Mouse (Mus musculus) left cerebral cortex, postnatal 36 days (tissue): ENCODE data around the gene Nr6a1. TPM values are rescaled to one million over a fixed set of nuclear protein-coding genes. Genes with fewer than 3 reads are reported as not detected.

Source experiments
- DNase-seq, 2 experiments: peaks; one replicate each; pipeline ENCODE4 v3.0.0; 2021 to 2022; ENCODE audit warnings: low spot score in 2 of 2, mixed read lengths in 1 of 2
- intact Hi-C: fragments of 180-260 bp; cut with DNase I; formaldehyde crosslinking; loops from one replicate; pipeline ENCODE4 v1.15.1; 2025
- microRNA-seq: library from miRNA; unstranded; fragments of <30 nt; microRNA quantifications from one replicate; pipeline ENCODE4 v1.2.0, GENCODE M21; 2022
- total RNA-seq, 2 experiments: library from RNA; stranded (reverse); gene quantifications; 2 replicates each; pipeline ENCODE4 v1.2.3; 2021

Gene Nr6a1
- total RNA-seq, 2 experiments from 2014 or later = 8.8 to 9.5 TPM

GRCm38 (mm10) chr2:38697128-38698120 lies 230.1 kb downstream of the Nr6a1 start:
- intact Hi-C loops = no loop called here
- DNase-seq = no peak

DNA sequence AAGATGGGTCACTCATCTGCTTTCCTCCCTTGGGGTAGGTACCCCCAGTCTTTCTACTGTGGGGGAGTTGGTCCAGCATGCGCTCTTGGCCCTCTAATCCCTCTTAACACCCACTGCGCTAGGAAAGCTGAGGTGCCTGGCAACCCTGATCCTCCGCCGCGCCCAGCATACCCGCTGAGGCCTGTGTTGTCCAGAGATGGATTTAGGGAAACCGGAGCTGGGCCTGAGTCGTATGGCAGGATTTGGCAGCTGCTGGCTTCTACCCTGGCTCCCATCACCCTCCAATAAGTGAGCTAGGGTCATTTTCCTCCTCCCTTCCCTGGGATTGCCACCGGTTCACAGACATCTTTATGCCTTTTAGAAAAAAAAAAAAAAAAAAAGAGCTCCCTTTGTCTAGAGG lies 231.7 kb downstream of the Nr6a1 start:
- intact Hi-C loops = no loop called here
- DNase-seq = no peak

DNA sequence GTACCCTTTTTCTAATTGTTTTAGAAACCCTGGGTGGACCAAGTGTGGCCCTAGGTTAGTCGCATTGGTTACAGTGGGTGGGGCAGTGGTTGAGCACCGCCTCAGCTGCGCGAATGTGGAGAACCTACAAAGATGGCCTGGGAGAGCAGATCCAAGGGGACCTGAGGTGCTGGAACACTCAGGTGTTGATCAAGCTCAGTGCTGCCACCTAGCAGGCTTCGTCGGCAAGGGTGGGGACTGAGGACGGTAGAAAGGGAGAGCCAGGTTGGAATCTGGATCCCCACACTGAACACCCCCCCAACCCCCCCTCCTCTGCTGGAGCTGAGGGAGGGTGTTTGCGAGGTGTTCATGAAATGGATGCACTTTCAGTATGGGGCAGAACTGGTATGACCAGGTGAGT lies 235.9 kb downstream of the Nr6a1 start:
- DNase-seq = no peak
- intact Hi-C loops = no loop called here

GRCm38 (mm10) chr2:38689881-38690280 lies 237.6 kb downstream of the Nr6a1 start:
- no peak for DNase-seq
- intact Hi-C loops = no loop called here

GRCm38 (mm10) chr2:38688791-38689520 lies 238.5 kb downstream of the Nr6a1 start:
- peak; percentile 25 to 40 for DNase-seq
- intact Hi-C loops = no loop called here

DNA sequence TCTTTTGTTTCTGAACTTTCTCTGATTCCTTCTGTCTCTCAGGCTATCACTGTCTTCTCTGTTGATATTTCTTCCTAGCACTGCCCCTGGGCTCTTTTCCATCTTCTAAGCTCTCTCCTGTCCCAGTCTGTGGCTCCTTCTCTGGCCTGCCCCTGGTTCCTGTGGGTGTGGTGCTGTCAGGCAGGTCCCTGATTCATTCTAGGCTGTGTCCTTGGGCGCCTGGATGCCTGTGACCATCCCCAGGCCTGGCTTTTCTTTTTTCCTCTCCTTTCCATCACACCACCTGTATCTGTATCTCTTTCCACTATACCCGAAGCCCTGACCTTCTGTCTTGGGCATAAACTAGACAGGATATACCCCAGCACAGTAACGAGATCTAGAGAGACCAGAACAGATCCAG lies 241.7 kb downstream of the Nr6a1 start:
- intact Hi-C loops = no loop called here

DNA sequence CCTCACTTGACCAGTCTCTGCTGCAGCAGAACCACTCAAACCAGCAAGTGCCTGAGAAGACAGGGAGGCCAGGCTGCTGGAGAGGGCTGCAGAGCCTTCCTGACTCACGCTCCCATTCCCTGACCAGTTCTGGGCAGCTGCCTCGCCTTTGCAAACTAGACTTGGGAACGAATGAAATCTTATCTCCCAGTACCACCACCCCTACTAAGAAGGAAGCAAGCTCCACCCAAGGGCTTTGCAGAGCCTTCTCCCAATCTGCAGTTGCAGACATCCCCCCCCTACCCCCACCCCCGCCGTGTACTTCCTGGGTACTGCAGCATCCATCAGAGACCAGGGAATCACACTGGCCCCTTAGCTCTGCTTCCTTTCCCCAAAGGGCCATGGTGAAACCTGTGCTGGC lies 244.4 kb downstream of the Nr6a1 start:
- DNase-seq = no peak
- intact Hi-C loops = no loop called here

More for the DNA sequence above, 241.7 kb downstream of the Nr6a1 start:
- no peak for DNase-seq

- intact Hi-C loops = no loop called here
- DNase-seq = no peak
Observed at GRCm38 (mm10) chr2:38682209-38682608, 245.3 kb downstream of the Nr6a1 start.

- intact Hi-C loops = no loop called here
- DNase-seq = no peak
Observed at GRCm38 (mm10) chr2:38678947-38679346, 248.5 kb downstream of the Nr6a1 start.

GRCm38 (mm10) chr2:38675366-38675969 lies 252.0 kb downstream of the Nr6a1 start:
- intact Hi-C loops = no loop called here
- no peak for DNase-seq

Small RNAs within 50 kb of the gene (microRNA-seq; reads per million reads assigned to microRNA genes)
- 28.9 reads per million, percentile 43 among the genes with 10 or more reads in this experiment for gene Mir181a-2
- 2,089 reads per million, percentile 86 among the genes with 10 or more reads in this experiment for gene Mir181b-2

Other genes starting within 250 kb of the Nr6a1 start
- under 1 TPM in 1 of 2 experiments, not detected in 1; 0.25 TPM for gene Nr5a1, start 213.1 kb downstream of the Nr6a1 start, total RNA-seq
- gene Olfml2a, start 4.3 kb upstream of the Nr6a1 start, total RNA-seq = 1 to 10 TPM; 2.0 to 2.1 TPM
- gene Wdr38, start 69.8 kb upstream of the Nr6a1 start, total RNA-seq = under 1 TPM; 0.57 to 0.67 TPM
- gene Arpc5l, start 77.7 kb upstream of the Nr6a1 start, total RNA-seq = 100 to 1,000 TPM in 1 of 2 experiments, 10 to 100 TPM in 1; 98.6 to 106 TPM
- gene Rpl35, start 77.9 kb upstream of the Nr6a1 start, total RNA-seq = 100 to 1,000 TPM; 224 to 255 TPM
- gene Golga1, start 137.9 kb upstream of the Nr6a1 start, total RNA-seq = 10 to 100 TPM; 24.1 to 37.1 TPM